Mouse (Mus musculus) liver, embryonic 14.5 days (tissue): ENCODE measurements at regions not wholly inside any gene's neighbourhood (a gene's known extent, or its start where the extent isn't known, plus 50 kb on each side); places are given as distances from the start of the nearest gene placed in this dataset.

Source experiments
- ATAC-seq: fragments of 200-750 bp; cut with Nextera tagmentation; 2 replicates; pipeline ENCODE4 v1.8.0; 2017; ENCODE audit warnings: moderate number of reproducible peaks, mild to moderate bottlenecking, moderate library complexity; ENCODE audit not compliant: insufficient read depth
- DNase-seq, 3 experiments: peaks; one replicate each; pipeline ENCODE4 v3.0.0-alpha.2; 2012 to 2013; ENCODE audit warnings: low read depth in 3 of 3, low spot score in 3 of 3
- H3K27ac ChIP-seq: fragments of 300-500 bp; sonication (generic); 2 replicates; pipeline ENCODE4 v1.5.1; 2014; ENCODE audit warnings: moderate library complexity, mild to moderate bottlenecking, control low read depth, inconsistent platforms
- H3K27me3 ChIP-seq: fragments of 300-500 bp; sonication (generic); 2 replicates; pipeline ENCODE4 v1.6.1; 2014; ENCODE audit warnings: mild to moderate bottlenecking, low read length, moderate library complexity; ENCODE audit not compliant: control insufficient read depth, insufficient read depth
- H3K36me3 ChIP-seq: fragments of 300-500 bp; sonication (generic); replicated peaks from 2 replicates; pipeline ENCODE4 v1.6.1; 2014; ENCODE audit warnings: low read depth; ENCODE audit not compliant: control insufficient read depth, insufficient read depth
- H3K4me1 ChIP-seq, 2 experiments: fragments of 200-500 bp in 1 of 2; fragments of 300-500 bp in 1 of 2; sonication (generic) in 1 of 2; replicated peaks; 2 replicates each; pipeline ENCODE4 v1.6.1; 2012 to 2014; ENCODE audit warnings: antibody characterized with exemption in 1 of 2, inconsistent platforms in 1 of 2, low read length in 1 of 2; ENCODE audit not compliant: control insufficient read depth in 2 of 2, insufficient read depth in 2 of 2
- H3K4me2 ChIP-seq: fragments of 300-500 bp; sonication (generic); 2 replicates; pipeline ENCODE4 v1.6.1; 2014; ENCODE audit warnings: low read depth, mild to moderate bottlenecking, control low read depth, moderate library complexity
- H3K4me3 ChIP-seq, 2 experiments: fragments of 200-500 bp in 1 of 2; fragments of 300-500 bp in 1 of 2; sonication (generic) in 1 of 2; 2 replicates each; pipeline ENCODE4 v1.5.1; 2012 to 2014; ENCODE audit warnings: low read depth in 2 of 2, low read length in 2 of 2, mild to moderate bottlenecking in 2 of 2, control low read depth in 1 of 2, inconsistent platforms in 1 of 2, moderate library complexity in 1 of 2; ENCODE audit not compliant: insufficient read depth in 1 of 2
- H3K9ac ChIP-seq: fragments of 300-500 bp; sonication (generic); replicated peaks from 2 replicates; pipeline ENCODE4 v1.6.1; 2014; ENCODE audit warnings: mild to moderate bottlenecking, control low read depth, moderate library complexity
- H3K9me3 ChIP-seq: fragments of 300-500 bp; sonication (generic); 2 replicates; pipeline ENCODE4 v1.6.1; 2016; ENCODE audit warnings: low read length, mixed read lengths; ENCODE audit not compliant: control insufficient read depth
- CTCF ChIP-seq: IDR thresholded peaks from 2 replicates; pipeline ENCODE4 v1.5.1; 2016; ENCODE audit warnings: antibody characterized with exemption, low read depth, control low read depth
- EP300 ChIP-seq: IDR thresholded peaks from 2 replicates; pipeline ENCODE4 v1.6.1; 2016; ENCODE audit warnings: antibody characterized with exemption, low read depth
- WGBS: fragments of 180-500 bp; shearing (Covaris S2); extraction: QIAGEN DNeasy Blood & Tissue Kit; methylation state at CpG from one replicate; pipeline ENCODE4 v1.1.7; 2014; ENCODE audit not compliant: insufficient replicate concordance; 5-methylcytosine and 5-hydroxymethylcytosine counted together

DNA sequence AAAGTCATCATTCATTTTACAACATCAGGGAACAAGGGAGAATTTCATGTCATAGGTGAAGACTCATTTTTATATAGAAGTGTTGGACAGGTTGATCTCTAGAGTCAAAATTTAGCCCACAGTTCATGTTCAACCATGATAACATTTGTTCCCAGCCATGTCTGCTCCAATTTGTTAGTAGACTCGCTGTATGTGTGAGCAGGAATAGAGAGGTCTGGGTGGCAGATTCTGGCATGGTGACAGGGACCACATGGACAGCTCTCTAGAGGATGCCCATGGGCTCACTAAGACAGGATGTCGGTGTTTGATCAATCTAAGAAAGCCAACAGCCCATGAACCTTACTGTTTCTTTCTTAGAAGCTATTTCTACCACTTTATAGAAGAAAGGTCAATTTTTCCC is 159.7 kb upstream of the Tmtc1 start:
- no peaks in the 10 kb centered on the region for H3K27me3 ChIP-seq
- H3K4me3 ChIP-seq = no peak overlapping the region
- TF ChIP-seq CTCF (no peak), EP300 (no peak)
- DNase-seq (no peak), ATAC-seq (peak; percentile 66)
- no peaks in the 10 kb centered on the region for H3K36me3 ChIP-seq
- H3K27ac ChIP-seq = peak overlapping the region; percentile 92
- WGBS = 49% methylated on average over 2 of the region's 2 CpGs
- H3K4me1 ChIP-seq = peaks cover 32 to 35% of the 10 kb centered on the region in 2 experiments
- H3K9ac ChIP-seq = peak overlapping the region; percentile 63
- H3K9me3 ChIP-seq = no peaks in the 10 kb centered on the region
- H3K4me2 ChIP-seq = peak overlapping the region; percentile 65

DNA sequence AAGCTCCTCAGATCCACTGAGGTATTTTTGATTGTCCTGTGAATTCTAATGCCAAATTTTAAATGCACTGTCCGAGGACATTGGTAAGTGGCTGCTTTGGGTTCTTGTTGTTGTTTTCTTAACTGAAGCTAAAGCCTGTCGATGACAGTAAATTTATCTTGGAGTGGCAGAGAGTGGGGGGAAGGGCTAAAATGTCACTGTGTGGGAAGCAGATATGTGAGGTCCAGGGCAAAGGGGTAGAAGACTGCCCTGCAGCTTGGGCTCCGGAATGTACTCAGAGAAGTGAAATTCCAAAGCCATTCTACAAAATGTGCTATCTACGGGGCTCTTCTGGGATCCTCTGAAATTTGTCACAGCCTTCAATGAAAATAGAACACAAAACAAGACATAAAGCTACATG is 159.3 kb upstream of the Tmtc1 start:
- Histone ChIP-seq H3K4me2 (peak overlapping the region; percentile 65), H3K9ac (peak overlapping the region; percentile 63), H3K4me3 (peak overlapping the region in 1 of 2 experiments; percentile 10; a peak in 2 of 4 replicates), H3K4me1 (peaks cover 32 to 35% of the 10 kb centered on the region in 2 experiments), H3K9me3 (no peaks in the 10 kb centered on the region), H3K27me3 (no peaks in the 10 kb centered on the region), H3K36me3 (no peaks in the 10 kb centered on the region), H3K27ac (peak overlapping the region; percentile 92)
- TF ChIP-seq CTCF (no peak), EP300 (peak; percentile 97)
- DNase-seq (peak; percentile 79 to 83 (median 81)), ATAC-seq (peak; percentile 97)
- WGBS = 11% methylated on average over 4 of the region's 4 CpGs

GRCm38 (mm10) chr6:148602894-148603293 is 158.7 kb upstream of the Tmtc1 start:
- H3K4me1 ChIP-seq = peaks cover 32 to 35% of the 10 kb centered on the region in 2 experiments
- H3K27me3 ChIP-seq = no peaks in the 10 kb centered on the region
- H3K9ac ChIP-seq = peak overlapping the region; percentile 63
- no peak for TF ChIP-seq EP300
- TF ChIP-seq CTCF = peak; percentile 40
- peak overlapping the region in 1 of 2 experiments; percentile 10; a peak in 2 of 4 replicates for H3K4me3 ChIP-seq
- H3K4me2 ChIP-seq = peak overlapping the region; percentile 65
- no peaks in the 10 kb centered on the region for H3K36me3 ChIP-seq
- ATAC-seq (peak; percentile 50), DNase-seq (peak in 1 of 3 experiments; percentile 31)
- 62% methylated on average over 2 of the region's 2 CpGs for WGBS
- peak overlapping the region; percentile 92 for H3K27ac ChIP-seq
- H3K9me3 ChIP-seq = no peaks in the 10 kb centered on the region

DNA sequence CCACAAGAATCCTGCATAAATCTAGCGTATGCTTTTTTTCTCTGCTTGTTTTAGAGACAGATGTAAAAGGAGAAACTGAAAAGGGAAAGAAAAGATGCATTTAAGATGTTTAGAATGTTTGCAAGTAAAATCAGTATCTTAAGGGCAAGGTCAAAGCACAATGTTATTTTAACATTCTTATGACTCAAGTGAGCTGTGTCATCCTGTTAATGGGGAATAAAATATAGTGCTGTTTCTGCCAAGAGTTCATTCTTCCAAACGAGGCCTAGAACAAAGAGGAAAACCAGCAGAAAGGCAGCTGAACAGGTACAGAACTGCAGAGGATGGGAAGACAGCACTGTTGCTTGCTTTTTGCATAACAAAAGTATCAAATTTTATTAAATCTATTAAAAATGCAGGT is 156.7 kb upstream of the Tmtc1 start:
- ATAC-seq (no peak), DNase-seq (no peak)
- Histone ChIP-seq H3K4me2 (no peak overlapping the region), H3K4me3 (no peak overlapping the region), H3K27me3 (no peaks in the 10 kb centered on the region), H3K9me3 (no peaks in the 10 kb centered on the region), H3K27ac (no peak overlapping the region), H3K9ac (no peak overlapping the region), H3K36me3 (no peaks in the 10 kb centered on the region), H3K4me1 (peaks cover 32 to 35% of the 10 kb centered on the region in 2 experiments)
- TF ChIP-seq CTCF = no peak
- 74% methylated on average over 2 of the region's 2 CpGs for WGBS

DNA sequence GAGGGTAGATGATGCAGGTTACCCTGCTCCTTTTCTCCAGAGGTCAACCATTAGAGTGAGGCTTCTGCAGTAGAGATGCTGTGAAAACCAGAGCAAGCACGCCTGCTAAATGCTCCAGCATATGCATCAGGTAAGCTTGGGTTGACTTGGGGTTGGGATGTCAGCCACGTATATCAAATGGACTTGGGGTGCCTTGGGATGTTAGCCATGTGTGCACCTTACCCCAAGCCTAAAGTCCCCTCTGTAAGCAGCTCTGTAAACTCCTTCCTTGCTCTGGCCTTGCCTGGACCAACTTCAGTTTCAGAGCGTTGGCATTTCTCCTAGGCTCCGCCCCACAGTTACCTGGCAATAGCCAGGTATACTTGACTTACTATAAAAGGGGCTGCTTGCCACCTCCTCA is 155.3 kb upstream of the Tmtc1 start:
- no peaks in the 10 kb centered on the region for H3K9me3 ChIP-seq
- H3K36me3 ChIP-seq = no peaks in the 10 kb centered on the region
- 78% methylated on average over 4 of the region's 4 CpGs for WGBS
- DNase-seq (no peak), ATAC-seq (no peak)
- no peak overlapping the region for H3K4me2 ChIP-seq
- H3K9ac ChIP-seq = no peak overlapping the region
- H3K4me1 ChIP-seq = peaks cover 24 to 26% of the 10 kb centered on the region in 2 experiments
- H3K27ac ChIP-seq = no peak overlapping the region
- H3K27me3 ChIP-seq = no peaks in the 10 kb centered on the region
- H3K4me3 ChIP-seq = no peak overlapping the region
- TF ChIP-seq CTCF (no peak), EP300 (no peak)
